Mouse (Mus musculus): ENCODE results near the gene Dchs2.

- TF ChIP-seq CTCF (IDR thresholded peaks at IDR 0.05; ENCODE audit: low read depth, low read length) = no peak
- no peak for TF ChIP-seq POLR2A (IDR thresholded peaks at IDR 0.05; ENCODE audit: borderline replicate concordance, low read depth, low read length)
Measured at GRCm38 (mm10) chr3:83102286-83102685, 25.5 kb upstream of the Dchs2 start.
